Mouse (Mus musculus) heart, adult 11 months (tissue): ENCODE measurements at regions not wholly inside any gene's neighbourhood (a gene's known extent, or its start where the extent isn't known, plus 50 kb on each side); places are given as distances from the start of the nearest gene placed in this dataset.

Source experiments
- DNase-seq: peaks from one replicate; pipeline ENCODE4 v3.0.0; 2022

DNA sequence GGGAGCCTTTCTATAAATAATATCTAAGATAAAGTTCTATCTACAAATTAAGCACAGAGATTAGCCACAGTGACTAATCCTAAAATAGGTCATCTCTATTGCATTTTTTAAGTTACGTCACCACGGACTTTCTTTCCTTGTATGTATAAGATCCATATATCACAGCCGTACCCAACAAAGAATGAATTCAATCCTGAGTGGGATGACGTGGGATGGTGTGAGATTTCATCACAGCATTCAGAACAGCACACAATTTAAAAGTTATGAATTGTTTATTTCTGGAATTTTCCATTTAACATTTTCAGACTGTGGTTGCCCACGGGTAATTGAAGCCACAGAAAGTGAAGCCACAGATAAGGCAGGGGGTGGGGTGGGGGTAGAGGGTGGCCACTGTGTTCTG is 129.0 kb upstream of the Dynlrb2 start:
- peak; percentile 78 for DNase-seq

DNA sequence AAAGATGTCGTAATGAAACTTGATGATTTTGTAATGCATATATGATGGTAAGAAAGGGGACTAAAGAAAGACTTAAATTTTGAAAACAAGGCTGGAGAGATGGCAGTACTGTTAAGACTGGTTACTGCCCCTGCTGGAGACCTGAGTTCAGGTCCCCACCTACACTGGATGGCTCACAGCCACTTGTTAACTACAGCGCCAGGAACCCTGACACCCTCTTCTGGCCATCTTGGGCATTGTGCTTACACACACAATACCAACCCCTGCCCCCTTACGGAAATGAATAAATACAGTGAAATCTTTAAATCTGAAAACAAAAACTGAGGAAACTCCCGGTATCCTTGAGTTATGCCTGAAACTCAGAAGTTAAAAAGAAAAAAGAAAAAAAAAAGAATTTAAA is 131.7 kb upstream of the Dynlrb2 start:
- peak; percentile 33 for DNase-seq

DNA sequence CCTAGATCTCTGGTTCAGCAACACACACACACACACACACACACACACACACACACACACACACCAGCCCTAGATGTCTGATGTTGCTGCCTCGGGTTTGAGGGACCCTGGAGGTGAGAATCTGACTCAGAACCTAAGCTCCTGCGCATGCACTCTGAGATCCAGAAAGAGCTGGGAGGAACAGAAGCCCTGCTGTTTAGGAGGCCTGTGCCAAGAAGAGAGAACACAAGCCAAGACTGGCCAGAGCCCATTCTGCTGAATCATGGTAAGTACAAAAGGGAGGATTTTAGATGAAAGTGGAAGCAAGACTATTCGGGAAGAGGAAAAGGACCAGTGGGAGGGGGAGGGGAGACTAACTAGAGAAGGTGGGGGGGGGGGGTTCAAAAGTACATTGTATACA is 132.2 kb upstream of the Dynlrb2 start:
- DNase-seq = peak; percentile 96

DNA sequence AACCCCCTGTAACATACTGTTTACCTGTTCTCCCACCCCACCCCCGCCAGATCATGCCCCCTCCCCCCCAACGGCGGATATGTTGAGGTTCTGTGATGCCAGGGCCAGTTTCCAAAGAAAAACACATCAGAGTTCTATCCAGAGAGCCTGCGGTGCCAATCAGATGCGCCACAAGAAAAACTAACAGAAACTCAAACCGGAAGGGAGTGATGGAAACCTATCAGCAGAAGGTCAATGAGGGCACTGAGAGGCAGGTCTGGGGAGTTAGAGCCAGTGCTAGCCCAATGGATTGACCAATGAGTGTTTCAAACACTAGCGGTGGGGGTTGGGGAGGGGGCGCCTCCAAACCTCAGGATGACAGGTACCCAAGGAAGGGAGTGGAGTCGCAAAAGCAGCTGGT is 132.7 kb upstream of the Dynlrb2 start:
- peak; percentile 88 for DNase-seq

DNA sequence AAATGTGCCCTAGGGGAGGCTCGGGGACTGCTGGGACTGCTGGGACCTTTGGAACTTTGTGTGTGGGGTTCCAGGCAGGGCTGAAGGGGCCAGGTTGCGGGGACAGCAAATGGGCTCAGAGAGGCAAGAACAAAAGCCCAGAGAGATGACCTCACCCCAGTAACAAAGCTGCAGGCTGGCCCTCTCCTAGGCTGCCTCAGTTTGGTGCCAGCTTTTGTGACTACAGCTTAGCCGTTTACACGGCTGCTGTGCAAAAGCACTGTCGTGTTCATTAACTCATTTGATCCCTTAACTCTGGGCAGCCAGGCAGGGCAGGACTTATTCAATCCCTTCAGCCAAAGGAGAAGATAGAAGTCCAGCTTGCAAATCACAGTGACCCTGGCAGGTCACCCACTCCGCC is 137.3 kb upstream of the Dynlrb2 start:
- peak; percentile 68 for DNase-seq

DNA sequence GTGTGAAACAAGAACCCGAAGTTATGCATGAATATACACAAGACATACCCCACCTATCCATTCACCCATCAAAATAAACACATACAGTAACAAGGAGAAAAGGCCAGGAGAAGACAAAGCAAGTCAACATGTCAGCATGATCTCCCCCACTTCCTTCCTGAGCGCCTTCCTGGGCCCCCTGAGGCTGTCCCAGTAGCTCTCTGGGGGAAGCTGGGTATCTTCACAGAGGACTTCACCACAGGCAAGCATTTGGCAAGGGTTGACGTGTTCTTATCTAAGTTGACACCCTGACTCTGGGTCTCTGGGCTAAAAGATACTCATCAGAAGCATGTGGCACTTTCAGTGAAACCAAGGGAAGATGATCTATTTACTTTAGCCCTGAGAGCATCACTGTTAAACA is 138.1 kb upstream of the Dynlrb2 start:
- DNase-seq = peak; percentile 52

DNA sequence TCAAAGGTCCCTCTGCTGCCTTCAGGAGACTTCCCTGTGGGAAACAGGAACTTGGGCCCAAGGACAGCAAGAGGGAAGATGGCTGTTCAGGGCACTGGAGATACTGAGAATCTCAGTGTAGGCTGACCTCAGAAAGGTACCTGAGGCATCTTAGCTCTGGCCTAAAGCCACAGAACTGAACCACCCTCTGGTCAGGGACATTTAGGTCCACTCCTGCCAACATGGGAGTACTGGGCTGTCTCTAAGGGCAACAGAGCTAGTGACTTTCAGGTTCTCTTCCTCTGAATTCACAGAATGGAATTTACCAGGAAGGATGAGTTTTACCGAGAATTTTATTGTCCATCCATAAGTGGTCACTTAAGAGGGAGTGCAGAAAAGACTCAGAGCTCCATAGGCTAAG is 140.0 kb upstream of the Dynlrb2 start:
- DNase-seq = peak; percentile 54

DNA sequence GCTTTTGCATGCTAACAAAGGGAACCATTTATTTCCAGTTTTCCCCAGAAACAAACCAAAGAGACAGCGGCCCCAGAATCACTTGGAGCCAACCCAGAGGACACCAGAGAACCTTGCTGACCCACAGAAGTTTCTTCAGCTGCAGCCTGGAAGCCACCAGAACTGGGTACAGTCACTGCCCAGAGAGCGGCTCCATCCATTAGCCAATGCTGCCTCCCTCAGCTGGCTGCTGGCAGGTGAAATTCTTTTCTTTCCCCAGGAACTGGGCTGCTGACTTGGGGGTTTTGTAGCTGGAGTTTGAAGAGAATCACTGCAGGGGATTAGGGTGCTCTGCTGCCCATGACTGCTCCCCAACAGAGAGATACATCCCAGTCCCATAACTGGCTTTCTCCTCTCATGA is 140.6 kb upstream of the Dynlrb2 start:
- DNase-seq = peak; percentile 61

DNA sequence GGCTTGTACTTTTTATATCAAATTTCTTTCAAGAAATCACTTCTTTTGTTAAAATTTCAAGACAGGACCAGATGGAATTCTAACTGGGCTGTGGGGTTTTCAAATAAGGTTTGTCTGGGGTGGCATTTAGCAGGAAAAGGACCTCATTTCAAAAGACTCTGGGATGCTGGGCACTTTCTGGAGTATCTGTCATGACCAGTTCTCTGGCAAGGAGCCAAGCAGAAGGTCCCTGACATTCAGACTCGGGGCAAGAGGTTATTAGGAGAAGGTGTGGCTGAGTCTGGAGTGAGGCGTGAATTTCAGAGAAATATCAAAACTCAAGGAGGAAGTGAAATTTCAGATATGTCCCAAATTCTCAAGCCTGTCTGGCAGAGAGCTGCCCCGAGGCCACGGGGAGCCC is 142.4 kb upstream of the Dynlrb2 start:
- DNase-seq = peak; percentile 71

DNA sequence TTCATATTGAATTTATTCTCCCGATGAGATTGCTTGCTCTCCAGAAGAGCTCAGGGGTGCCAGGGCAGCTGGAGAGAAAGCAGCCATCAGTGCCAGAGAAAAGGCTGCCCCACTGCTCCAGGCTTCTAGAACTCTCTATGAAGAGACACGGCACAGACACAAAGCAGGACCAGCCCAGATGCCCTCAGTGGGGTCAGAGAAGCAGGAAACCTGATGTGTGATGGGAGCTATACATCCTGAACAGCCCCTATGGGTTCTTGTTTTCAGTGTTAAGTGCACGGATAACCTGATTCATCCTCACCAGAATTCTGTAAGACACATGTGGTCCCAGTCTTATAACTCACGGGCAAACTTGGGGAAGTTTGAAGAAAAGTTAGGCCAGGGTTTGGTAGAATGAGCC is 145.0 kb upstream of the Dynlrb2 start:
- peak; percentile 53 for DNase-seq

DNA sequence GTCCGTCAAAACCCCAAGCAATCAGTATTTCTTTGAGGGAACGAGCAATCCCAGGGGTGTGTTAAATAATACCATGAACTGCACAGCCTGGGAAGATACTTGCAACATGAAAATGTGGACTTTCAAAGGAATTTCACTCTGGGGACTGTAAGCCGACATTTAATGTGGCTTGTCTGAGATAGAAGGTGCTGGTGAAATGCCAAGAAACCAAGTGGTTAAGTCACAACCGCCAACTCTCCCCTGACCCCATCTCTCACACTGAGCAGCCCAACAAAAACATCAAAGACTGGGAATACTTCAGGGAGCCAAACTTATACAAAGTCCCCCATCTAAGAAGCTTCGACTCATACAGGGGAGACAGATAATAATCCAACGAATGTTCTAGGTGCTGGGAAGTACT is 150.0 kb upstream of the Dynlrb2 start:
- peak; percentile 25 for DNase-seq

DNA sequence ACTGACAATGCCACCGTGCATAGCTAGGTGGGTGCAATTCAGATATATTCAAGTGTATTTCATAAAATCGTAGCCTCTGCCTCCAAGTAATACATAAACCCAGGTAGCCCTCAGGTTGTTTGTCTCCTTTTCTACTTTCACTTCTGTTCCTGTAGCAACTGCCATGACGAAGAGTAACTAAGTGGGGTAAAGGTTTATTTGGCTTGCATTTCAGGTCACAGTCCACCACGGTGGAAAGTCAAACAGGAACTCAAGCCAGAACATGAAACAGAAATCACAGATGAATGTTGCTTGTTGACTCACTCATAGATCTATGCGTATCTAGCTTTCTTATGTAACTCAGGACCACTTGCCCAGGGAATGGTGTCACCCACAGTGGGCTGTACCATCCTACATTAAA is 150.9 kb upstream of the Dynlrb2 start:
- peak; percentile 44 for DNase-seq

DNA sequence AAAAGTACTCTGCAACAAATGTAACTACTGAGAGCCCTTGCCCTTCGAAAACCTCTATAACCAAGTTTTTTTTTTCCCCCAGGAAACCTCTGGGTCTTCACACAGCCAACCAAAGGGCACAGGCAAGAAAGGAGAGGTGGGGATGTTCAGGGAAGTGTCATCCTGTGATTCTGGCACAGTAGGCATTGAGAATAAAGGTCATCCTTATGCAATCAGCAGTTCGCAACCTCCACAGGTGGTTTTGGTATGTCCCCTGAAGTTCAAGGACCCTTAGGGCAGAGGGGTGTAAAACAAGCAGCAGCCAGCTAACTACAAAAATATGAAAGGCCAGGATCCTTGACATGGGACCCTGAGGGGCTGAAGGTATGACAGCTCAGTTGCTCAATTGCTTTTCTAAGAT is 152.1 kb upstream of the Dynlrb2 start:
- DNase-seq = peak; percentile 59

DNA sequence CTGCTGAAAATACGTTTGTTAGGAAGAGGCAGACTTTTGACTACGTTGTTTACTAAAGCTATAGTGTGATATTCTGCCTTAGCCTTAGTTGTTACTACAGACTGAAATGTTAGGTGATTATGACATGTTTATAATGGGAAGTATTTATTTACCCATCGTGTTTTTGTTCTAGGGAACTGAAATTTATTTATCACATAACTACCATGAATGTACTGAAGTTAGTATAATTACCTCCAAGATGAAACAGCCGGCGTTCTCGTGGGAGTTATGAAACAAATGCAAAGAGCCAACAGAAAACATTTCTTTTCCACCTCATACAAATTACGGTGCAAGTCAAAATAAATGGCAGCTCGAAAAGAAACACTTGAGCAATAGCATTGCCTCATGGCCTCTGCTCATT is 155.8 kb upstream of the Dynlrb2 start:
- no peak for DNase-seq

DNA sequence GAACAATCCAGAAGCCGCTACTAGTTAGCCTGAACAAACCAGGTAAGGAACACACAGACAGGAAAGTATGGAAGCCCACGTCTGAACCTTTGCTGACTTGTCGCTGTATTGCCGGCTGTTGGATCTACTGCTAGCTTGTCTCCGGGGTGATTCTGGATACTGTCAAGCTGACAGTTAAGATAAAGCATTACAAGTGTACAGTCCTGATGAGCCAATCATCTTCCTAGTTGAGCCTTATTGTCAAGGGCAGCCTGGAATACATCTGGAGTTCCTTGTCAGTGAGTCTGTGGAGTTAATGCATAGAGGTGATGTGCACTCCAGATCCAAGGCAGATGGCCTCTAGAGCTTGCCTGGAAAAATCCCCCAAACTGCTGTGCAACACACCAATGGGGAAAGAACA is 157.8 kb upstream of the Dynlrb2 start:
- no peak for DNase-seq

DNA sequence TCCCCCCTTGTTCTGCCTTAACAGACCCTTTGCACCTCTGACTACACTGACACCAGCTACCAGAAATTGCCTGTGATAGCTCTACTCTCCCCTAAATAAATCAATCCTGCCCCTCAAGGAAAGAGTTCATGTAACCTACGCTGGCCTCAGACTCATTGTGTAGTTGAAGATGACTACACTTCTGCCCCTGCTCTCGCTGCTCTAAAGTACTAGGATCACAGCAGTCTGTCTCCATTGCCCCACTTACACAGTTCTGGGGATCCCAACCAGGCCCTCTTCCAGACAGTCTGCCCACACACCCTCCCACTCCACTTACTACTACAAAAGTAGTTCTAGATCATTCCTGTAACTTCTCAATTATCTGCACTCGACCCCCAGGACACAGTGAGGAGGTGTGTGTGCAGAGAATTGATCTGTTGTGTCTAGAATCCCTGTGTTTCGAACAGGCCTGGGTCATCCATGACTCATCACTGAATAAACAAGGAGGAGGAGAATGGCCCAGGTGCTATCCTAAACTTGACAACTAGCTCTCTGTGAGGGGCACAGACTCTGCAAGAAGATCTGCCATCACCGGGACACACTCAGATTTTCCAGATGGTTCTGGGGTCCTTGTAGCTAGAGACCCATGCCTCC is 160.1 kb upstream of the Dynlrb2 start:
- DNase-seq = peak; percentile 75

DNA sequence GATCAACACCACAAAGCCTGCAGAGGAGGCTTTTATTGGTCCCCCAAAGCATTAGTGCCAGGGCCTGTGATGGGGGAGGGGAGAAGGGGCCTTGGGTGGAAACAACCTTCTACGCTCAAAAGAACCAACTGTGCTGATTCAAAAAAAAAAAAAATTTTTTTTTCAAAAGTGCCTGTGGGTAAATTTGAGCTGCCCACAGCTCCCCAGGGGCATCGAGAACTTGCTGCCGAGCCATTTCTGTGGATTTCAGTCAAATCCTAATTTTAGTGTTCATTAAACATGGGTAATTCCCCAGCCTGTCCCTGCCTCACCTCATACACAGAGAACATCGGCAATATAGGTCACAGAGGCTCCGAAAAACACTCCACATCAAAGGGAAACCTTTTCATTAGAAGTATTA is 161.2 kb upstream of the Dynlrb2 start:
- DNase-seq = no peak

DNA sequence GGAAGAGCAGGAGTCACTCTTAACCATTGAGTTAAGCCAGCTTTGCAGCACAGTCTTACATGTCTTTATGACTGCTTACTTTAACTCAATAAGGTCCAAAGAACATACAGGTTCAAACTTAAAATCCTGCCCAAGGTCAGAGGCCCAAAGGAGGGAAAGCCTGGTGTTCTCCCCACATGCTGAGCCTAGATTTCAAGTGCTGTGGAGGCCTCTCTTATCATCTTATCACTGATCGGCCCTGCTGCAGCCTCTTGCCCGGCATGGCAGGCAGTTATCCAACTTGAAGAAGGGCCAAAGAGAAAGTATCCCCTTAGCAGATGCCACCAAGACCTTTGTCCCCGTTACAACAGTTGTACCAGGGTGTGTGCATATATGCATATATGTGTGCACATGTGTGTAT is 170.0 kb upstream of the Dynlrb2 start:
- no peak for DNase-seq

DNA sequence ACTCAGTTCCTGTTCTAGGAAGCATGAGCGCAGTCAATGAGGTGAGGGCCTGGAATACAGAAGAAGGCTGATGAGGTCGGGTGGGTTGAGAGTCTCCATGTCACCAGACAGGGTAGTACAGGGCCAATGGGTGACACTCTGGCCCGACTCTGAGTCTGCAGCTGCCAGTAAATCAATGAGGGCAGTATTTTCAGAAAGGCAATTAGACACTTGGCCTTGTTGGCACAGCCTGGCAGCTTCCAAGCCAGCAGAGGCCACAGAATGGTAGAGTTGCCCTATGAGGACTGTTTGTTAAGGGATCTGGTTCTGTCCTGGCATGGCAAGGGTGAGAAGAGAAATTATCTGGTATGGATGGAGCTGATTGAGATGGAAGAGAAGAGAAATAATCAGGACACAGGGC is 170.7 kb upstream of the Dynlrb2 start:
- DNase-seq = peak; percentile 78

DNA sequence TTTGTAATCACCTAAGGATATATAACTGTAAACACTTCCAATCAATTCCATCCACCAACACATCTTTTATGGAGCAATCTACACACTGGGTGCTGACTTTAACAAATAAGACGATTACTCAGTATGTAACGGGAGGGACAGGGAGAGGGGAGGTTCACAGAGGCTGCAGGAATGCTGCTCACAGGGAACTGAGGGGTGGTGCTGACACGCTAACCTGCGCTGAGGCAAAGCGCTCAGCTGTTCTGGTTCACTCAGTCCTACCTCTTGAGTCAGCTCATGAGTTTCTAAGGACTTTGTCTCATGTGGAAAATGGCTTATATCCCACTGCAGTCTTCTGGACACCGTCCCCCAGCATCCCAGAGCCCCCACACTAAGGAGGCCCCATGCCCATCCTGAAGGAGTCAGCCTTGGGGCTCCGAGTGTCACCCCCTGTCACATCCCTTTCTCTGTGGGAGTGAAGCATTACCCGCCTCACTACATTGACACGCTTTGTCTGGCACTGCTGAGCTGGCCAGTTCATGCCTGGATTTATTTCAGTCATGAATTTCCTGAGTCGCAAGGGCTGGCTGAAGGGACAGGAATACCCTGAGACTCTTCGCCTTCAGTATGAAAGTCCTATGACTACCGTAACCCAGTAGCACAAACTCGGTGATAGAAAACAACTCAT is 184.6 kb upstream of the Dynlrb2 start:
- DNase-seq = no peak

DNA sequence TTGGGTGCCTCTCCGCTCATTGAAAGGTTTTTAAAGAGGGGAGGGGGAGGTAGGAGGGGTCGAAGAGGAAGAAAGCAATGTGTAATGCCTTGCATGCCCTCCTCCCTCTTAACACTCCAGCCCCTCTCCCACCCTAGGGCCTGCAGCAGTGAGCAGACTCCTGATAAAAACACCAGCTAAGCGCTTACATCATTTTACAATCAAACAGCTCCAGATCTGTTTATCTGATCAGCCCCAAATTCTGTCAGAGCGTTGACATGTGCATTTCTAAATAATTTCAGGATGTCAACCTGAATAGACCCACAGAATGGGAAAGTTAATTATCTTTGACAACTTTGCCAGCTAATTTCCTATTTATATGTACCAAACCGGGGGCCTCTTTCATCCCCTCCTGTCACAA is 189.4 kb upstream of the Dynlrb2 start:
- DNase-seq = no peak

DNA sequence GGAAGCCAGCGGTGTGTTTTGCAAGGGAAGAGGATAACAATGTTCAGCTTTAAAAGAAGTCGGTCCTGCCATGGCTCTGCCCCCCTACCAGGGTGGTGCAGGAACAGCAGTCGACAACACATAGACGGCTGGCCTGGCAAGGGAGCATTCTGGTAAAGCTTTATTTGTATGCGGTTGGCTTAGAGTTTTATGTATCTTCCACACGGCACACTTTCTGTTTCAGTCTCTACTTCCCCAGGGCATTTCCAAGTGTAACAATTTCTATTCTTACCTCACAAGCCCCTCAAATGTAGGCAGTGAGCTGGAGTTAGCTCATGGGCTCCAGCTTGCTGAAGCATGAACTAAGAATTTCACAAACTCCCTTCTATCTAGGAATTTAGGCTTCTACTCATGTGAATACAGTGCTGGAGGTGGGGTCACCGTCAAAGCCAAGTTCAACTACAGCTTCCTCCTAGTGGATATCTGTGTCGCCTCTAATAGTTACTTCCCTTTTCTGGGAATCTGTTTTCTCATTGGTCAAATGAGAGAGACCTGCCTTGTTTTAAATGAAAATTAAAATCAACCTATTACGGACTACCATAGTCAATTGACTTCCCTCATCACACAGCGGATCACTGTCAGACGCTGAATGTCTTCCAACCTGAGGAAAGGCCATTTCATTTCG is 190.2 kb upstream of the Dynlrb2 start:
- DNase-seq = no peak

DNA sequence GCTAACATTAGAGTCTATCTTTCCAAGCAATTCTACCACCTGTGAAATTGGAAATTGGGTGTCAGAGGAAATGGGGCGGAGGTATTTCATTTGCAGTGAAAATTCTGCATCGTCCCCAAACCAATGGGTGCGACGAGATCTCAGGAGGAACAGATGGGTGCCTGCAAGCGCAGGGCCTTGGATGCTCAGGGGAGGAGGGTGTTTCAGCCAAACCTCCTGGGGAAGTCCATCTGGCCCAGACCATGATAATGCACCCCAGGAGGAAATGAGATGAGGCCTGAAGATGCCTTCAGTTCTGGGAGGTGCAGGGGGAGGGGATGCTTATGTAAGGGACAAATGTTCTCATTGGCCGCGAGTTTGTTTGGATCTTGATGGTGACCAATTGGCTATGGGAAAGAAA is 205.9 kb upstream of the Dynlrb2 start:
- DNase-seq = peak; percentile 68

DNA sequence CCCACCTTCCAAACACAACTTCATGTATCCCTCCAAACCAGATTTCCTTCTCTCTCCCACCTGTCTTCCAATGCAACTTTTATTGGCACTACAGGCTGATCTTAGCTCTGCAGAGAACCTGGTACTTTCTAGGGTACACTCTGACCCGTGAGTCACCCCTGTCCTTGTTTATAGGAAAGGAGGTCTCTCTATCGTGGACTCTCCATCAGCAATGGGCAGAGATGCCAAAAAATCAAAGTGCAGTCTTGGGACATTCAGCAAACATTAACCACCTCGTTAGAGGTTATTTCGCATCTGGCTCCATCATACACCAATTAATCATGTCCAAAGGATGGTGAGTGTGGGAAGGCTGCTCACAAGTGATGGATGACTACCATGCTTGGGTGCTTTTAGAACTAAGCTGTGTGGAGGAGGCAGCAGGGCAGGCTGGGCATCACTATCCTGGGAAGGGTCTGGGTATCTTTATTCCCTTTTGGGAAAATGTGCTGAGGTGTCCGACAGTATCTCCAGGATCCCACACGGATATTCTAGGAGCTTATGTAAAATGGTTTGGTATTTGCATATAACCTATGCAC is 214.0 kb upstream of the Dynlrb2 start:
- DNase-seq = no peak
